Mouse (Mus musculus) liver, embryonic 15.5 days (tissue): ENCODE results near the gene Psenen. TPM values are rescaled to one million over a fixed set of nuclear protein-coding genes. Genes with fewer than 3 reads are reported as not detected.
A peak's percentile ranks its signal among the peaks of the same experiment; 100 is the strongest.

ENCODE experiments used
- ATAC-seq: fragments of 200-750 bp; cut with Nextera tagmentation; 2 replicates; pipeline ENCODE4 v1.8.0; 2017; ENCODE audit warnings: moderate number of reproducible peaks, mild to moderate bottlenecking, moderate library complexity; ENCODE audit not compliant: insufficient read depth
- H3K27ac ChIP-seq: fragments of 300-500 bp; sonication (generic); replicated peaks from 2 replicates; pipeline ENCODE4 v1.5.1; 2015; ENCODE audit warnings: mild to moderate bottlenecking, inconsistent platforms
- H3K27me3 ChIP-seq: fragments of 300-500 bp; sonication (generic); 2 replicates; pipeline ENCODE4 v1.6.1; 2015; ENCODE audit warnings: mild to moderate bottlenecking, inconsistent platforms
- H3K36me3 ChIP-seq: fragments of 300-500 bp; sonication (generic); replicated peaks from 2 replicates; pipeline ENCODE4 v1.6.1; 2015; ENCODE audit warnings: moderate library complexity, mild to moderate bottlenecking, inconsistent platforms
- H3K4me1 ChIP-seq: fragments of 300-500 bp; sonication (generic); replicated peaks from 2 replicates; pipeline ENCODE4 v1.6.1; 2015; ENCODE audit warnings: inconsistent platforms
- H3K4me2 ChIP-seq: fragments of 300-500 bp; sonication (generic); 2 replicates; pipeline ENCODE4 v1.6.1; 2015; ENCODE audit warnings: moderate library complexity, mild to moderate bottlenecking, inconsistent platforms
- H3K4me3 ChIP-seq: fragments of 300-500 bp; sonication (generic); replicated peaks from 2 replicates; pipeline ENCODE4 v1.5.1; 2015; ENCODE audit warnings: mild to moderate bottlenecking, inconsistent platforms
- H3K9ac ChIP-seq: fragments of 300-500 bp; sonication (generic); 2 replicates; pipeline ENCODE4 v1.6.1; 2015; ENCODE audit warnings: moderate library complexity, mild to moderate bottlenecking, inconsistent platforms
- H3K9me3 ChIP-seq: fragments of 300-500 bp; sonication (generic); replicated peaks from 2 replicates; pipeline ENCODE4 v1.6.1; 2016; ENCODE audit warnings: inconsistent platforms
- WGBS: fragments of 180-500 bp; shearing (Covaris S2); methylation state at CpG from one replicate; pipeline ENCODE4 v1.1.7; 2015; ENCODE audit warnings: mixed read lengths; ENCODE audit not compliant: insufficient replicate concordance; 5-methylcytosine and 5-hydroxymethylcytosine counted together
- polyA plus RNA-seq: library from polyadenylated mRNA; unstranded; fragments of >200 nt; fragmentation: Nextera tagmentation; extraction: Ambion mirVana; gene quantifications from 2 replicates; pipeline ENCODE4 v1.2.1, GENCODE M21; 2015

Gene Psenen
- polyA plus RNA-seq, 1 experiment from 2014 or later: 65.5 TPM

DNA sequence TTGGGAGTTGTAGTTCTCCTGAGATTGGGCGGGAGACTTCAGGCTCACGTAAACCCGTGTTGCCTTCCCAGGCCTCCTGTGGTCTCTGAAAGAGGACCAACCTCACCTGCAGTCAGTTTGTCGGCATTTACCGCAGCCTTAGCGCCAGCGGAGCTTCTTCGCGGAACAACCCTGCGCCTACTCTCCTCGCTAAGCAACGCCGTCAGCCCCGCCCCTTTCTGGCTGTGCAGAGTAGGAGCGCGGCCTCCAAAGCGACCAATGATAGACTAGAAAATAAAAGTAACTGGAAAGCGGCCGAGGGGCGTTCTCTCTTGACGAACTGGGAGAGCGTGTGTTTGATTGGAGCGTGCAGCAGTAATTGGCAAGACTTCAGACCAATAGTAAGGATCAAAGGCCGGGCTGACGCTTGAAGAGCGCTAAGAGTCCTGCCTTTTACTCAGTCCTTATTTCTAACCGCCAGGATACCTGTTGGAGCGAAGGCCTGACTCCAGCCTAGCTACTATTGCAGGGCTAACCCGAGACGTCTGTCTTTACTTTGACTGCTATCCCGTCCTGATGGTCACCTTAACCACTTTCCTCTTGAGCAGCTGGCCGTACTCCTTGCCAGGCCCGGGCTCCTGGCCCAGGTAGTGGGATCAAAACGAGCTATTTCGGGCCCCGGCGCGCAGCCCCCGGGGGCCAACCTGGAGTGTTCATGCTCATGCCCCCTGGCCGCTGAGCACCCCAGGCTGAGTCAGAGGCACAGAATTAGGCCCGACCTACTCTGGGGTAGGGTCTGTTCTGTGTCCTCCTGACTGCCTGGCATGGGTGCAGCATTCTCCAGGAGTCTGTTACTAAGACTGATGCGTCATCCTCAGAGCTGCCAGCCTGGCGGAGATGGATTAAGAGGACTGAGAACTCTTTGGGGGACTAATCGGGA, 11.1 kb downstream of the Psenen start, which contains the start of the genes Hspb6 and Proser3:
Hspb6 (plus strand) TSS at position 77 of the 919 bp plus-strand sequence.
Proser3 (minus strand) TSS at position 198 of the 919 bp plus-strand sequence.
- H3K4me3 ChIP-seq: peak within 1 kb of the TSS; percentile 72
- WGBS: under 1% methylated on average over 44 of the region's 44 CpGs
- peak within 1 kb of the TSS; percentile 91 for H3K9ac ChIP-seq
- H3K9me3 ChIP-seq: no peaks in the 10 kb centered on the region
- H3K27ac ChIP-seq: peak within 1 kb of the TSS; percentile 95
- ATAC-seq: peak; percentile 91
- peaks cover 32% of the 10 kb centered on the region for H3K4me1 ChIP-seq
- peak within 1 kb of the TSS; percentile 97 for H3K4me2 ChIP-seq
- H3K27me3 ChIP-seq: no peaks in the 10 kb centered on the region
- peaks cover 41% of the 10 kb centered on the region for H3K36me3 ChIP-seq

DNA sequence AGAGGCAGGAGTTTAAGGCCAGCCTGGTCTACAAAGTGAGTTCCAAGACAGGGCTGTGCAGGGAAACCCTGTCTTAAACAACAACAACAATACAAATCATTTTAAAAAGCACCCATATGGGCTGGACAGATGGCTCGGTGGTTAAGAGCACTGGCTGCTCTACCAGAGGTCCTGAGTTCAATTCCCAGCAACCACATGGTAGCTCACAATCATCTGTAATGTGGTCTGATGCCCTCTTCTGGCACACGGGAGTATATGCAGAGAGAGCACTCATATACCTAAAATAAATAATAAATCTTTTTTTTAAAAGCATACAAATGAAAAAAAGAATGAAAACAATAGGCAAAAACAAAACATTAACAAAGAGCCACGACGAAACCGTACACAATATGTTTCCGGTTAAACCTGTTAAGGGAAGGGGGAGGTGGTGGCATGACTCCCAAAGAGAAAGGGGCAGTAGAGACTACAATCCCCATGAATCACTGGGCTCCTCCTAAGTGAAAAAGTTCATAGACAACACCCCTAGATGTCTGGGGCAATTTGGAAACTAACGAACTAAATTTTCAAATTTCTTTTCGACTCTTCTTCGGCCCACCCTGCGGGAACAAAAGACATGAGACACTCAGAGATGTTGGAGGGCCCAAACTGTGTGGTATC, 11.9 kb downstream of the Psenen start:
- H3K27me3 ChIP-seq: no peaks in the 10 kb centered on the region
- ATAC-seq: peak; percentile 43
- peak overlapping the region; percentile 97 for H3K4me2 ChIP-seq
- under 1% methylated on average over 10 of the region's 10 CpGs for WGBS
- H3K36me3 ChIP-seq: peaks cover 33% of the 10 kb centered on the region
- H3K27ac ChIP-seq: peak overlapping the region; percentile 95
- H3K4me1 ChIP-seq: peaks cover 27% of the 10 kb centered on the region
- peak overlapping the region; percentile 69 for H3K9ac ChIP-seq
- H3K9me3 ChIP-seq: no peaks in the 10 kb centered on the region
- peak overlapping the region; percentile 72 for H3K4me3 ChIP-seq

DNA sequence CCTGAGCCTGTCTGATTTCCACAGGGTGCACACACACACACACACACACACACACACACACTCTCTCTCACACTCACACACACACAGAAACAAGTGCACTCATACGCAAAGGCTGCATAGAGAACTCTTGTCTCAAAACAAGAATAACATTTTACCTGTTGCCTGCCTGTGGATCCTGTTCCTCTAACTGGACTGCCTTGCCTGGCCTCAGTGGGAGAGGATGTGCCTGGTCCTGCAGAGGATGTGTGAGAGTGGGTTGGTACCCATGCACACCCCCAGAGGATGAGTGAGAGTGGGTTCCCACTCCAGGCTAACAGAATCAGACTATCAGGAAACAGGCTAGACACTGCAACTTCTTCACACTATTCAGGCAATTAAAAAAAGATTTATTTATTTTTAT, 12.8 kb downstream of the Psenen start:
- Histone ChIP-seq H3K4me2 (no peak overlapping the region), H3K9ac (no peak overlapping the region), H3K27me3 (no peaks in the 10 kb centered on the region), H3K27ac (no peak overlapping the region), H3K4me3 (no peak overlapping the region), H3K4me1 (peaks cover 25% of the 10 kb centered on the region), H3K9me3 (no peaks in the 10 kb centered on the region), H3K36me3 (peaks cover 34% of the 10 kb centered on the region)
- ATAC-seq: no peak
- WGBS: 79% methylated on average over 1 of the region's 1 CpGs

DNA sequence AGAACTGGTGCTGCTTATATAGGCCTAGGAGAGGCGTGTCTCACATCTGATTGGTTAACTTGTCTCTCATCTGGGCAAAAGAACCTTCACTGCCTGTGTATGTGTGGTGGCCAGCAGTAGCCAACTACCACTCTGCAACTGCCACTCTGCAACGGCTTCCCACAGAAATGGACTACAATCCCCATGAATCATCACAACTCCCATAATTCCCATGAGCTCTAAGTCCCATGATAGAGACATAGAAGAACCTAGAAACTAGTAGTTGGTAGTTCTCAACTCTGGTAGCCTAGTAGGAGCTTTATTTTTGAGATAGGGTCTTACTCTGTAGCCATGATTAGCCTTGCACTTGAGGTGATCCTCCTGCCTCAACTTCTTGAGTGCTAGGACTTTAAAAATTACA, 13.5 kb downstream of the Psenen start:
- WGBS: 61% methylated on average over 2 of the region's 2 CpGs
- H3K27ac ChIP-seq: no peak overlapping the region
- H3K4me1 ChIP-seq: peaks cover 25% of the 10 kb centered on the region
- no peaks in the 10 kb centered on the region for H3K9me3 ChIP-seq
- H3K4me2 ChIP-seq: no peak overlapping the region
- H3K4me3 ChIP-seq: no peak overlapping the region
- no peak overlapping the region for H3K9ac ChIP-seq
- ATAC-seq: no peak
- no peaks in the 10 kb centered on the region for H3K27me3 ChIP-seq
- peaks cover 30% of the 10 kb centered on the region for H3K36me3 ChIP-seq

DNA sequence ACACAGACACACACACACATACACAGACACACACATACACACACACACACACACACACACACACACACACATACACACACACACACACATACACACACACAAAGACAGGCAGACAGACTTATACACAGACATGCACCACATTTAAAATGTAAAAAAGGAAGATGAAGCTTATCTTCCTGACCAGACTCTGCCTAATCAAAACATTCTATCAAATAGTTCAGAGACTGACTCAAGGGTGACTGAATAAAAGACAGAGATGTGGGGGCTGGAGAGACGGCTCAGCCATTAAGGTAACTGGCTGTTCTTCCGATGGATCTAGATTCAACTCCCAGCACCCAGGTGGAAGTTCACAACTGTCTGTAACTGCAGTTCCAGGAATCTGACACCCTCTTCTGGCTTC, 19.1 kb downstream of the Psenen start:
- H3K4me3 ChIP-seq: no peak overlapping the region
- peak; percentile 23; the same call in 1 of the 2 replicates for ATAC-seq
- 0 out of 2 replicates have a peak, but pooled peaks cover 12% of the 10 kb centered on the region for H3K4me1 ChIP-seq
- no peaks in the 10 kb centered on the region for H3K9me3 ChIP-seq
- H3K9ac ChIP-seq: no peak overlapping the region
- WGBS: 26% methylated on average over 2 of the region's 2 CpGs
- H3K36me3 ChIP-seq: peaks cover 27% of the 10 kb centered on the region
- no peak overlapping the region for H3K4me2 ChIP-seq
- no peaks in the 10 kb centered on the region for H3K27me3 ChIP-seq
- no peak overlapping the region for H3K27ac ChIP-seq

DNA sequence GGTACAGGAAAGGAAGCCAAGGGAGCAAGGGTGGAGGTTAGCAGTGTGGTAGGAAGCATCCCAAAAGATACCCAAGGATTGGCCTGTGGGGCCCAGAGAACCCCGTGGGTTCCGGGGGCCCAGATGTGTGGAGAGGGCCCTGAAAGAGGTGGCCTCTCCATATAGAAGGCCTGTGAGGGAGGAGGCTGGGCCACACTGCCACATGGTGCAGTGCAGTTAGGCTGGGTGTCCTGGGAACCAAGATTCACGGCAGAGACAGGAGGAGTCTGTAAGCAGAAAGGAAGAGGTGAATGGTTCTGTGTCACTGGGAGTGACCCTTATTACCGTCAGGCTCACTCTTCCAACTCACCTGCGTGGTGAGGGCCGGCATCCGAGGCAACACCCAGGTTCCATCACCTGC, 22.9 kb downstream of the Psenen start:
- peaks cover 11% of the 10 kb centered on the region; the same call in 1 of the 2 replicates for H3K36me3 ChIP-seq
- H3K9ac ChIP-seq: no peak overlapping the region
- H3K27ac ChIP-seq: no peak overlapping the region
- H3K9me3 ChIP-seq: no peaks in the 10 kb centered on the region
- no peak overlapping the region for H3K4me2 ChIP-seq
- peaks cover 16% of the 10 kb centered on the region for H3K4me1 ChIP-seq
- ATAC-seq: no peak
- H3K4me3 ChIP-seq: no peak overlapping the region
- 79% methylated on average over 7 of the region's 7 CpGs for WGBS
- no peaks in the 10 kb centered on the region for H3K27me3 ChIP-seq

DNA sequence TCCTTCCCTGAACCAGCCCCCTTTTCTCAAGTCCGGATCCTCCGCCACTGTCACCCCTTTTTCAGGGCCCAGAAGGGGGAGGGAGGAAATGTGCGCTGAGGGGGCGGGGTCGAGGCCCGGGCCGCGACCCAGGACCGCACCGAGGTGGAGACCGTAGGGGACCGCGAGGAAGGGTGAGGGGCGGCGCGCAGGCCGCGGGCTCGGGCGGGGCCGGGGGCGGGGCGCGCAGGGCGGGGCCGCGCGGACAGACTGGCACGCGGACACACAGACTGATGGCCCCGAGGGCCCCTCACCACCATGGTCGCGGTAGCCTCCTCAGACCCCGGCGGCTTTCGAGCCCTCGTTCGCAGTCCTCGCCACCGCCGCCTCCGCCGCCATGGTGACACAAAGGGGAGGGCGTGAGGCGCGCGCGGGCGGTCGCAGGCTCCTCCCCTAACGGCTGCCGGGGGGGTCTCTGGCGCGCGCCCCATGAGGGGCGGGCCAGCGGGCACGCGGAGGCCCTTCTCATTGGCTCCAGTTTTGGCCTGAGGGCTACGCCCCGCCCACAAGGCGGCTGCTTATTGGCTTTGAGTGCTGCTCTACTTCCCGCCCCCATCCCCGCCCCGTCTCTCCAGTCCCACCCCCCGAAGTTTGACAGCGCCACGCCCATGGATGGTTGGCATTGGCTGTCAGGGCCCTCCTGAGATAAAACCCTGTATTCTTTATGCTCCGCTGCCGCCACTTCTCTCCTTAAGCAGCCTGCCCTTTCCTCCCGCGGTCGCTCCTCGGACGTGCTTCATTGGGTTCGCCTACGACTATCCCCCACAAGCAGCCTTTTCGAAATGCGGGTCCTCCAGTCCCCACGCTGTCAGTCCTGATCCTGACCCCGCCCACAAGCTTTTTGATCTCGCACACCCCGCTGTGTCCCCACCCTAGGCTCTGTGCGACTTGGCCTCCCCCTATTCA, 28.5 kb downstream of the Psenen start, which contains the start of gene Arhgap33:
Arhgap33 (minus strand) TSS at position 428 of the 945 bp plus-strand sequence.
- H3K9ac ChIP-seq: peak within 1 kb of the TSS; percentile 79
- peak within 1 kb of the TSS; percentile 99 for H3K4me2 ChIP-seq
- peaks cover 18% of the 10 kb centered on the region for H3K36me3 ChIP-seq
- peaks cover 7% of the 10 kb centered on the region; the same call in 1 of the 2 replicates for H3K27me3 ChIP-seq
- under 1% methylated on average over 84 of the region's 84 CpGs for WGBS
- peak within 1 kb of the TSS; percentile 85 for H3K27ac ChIP-seq
- ATAC-seq: peak; percentile 95
- H3K4me1 ChIP-seq: peaks cover 41% of the 10 kb centered on the region
- H3K9me3 ChIP-seq: no peaks in the 10 kb centered on the region
- H3K4me3 ChIP-seq: peak within 1 kb of the TSS; percentile 84

DNA sequence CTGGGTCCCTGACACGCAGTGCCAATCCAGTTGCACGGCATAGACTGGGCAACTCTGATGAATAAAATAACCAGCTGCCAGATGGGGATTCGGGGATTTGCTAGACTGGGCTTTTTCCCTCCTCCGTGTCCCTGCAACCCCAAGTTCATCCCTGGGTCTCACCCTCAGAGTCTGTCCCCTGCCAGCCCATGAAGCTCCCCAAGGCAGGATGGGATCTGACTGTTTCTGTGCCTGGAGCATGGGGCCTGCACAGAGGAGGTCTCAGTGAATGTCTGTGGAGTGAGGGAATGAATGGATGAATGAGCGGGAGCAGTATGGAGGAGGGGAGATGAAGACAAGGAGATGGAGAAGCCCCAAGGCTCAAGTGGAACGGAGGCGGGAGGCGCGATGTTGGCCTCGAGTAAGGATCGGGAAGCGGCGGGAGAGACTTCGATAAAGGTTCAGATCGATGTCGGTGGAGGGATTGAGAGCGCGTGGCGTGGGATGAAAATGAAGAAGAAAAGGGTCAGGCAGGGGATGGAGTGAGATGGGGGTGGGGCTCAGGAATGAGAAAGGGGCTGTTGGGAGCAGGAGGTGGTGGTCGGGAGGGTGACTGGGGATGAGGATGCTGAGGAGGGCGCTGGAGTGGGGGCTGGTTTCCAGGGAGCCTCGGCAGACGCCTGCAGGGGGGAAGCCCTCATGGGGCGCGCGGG, 29.3 kb downstream of the Psenen start:
- Histone ChIP-seq H3K4me3 (peak overlapping the region; percentile 84), H3K27ac (peak overlapping the region; percentile 85), H3K27me3 (peaks cover 7% of the 10 kb centered on the region; the same call in 1 of the 2 replicates), H3K4me1 (peaks cover 41% of the 10 kb centered on the region), H3K36me3 (peaks cover 26% of the 10 kb centered on the region), H3K4me2 (peak overlapping the region; percentile 99), H3K9ac (peak overlapping the region; percentile 79), H3K9me3 (no peaks in the 10 kb centered on the region)
- no peak for ATAC-seq
- 17% methylated on average over 26 of the region's 26 CpGs for WGBS

DNA sequence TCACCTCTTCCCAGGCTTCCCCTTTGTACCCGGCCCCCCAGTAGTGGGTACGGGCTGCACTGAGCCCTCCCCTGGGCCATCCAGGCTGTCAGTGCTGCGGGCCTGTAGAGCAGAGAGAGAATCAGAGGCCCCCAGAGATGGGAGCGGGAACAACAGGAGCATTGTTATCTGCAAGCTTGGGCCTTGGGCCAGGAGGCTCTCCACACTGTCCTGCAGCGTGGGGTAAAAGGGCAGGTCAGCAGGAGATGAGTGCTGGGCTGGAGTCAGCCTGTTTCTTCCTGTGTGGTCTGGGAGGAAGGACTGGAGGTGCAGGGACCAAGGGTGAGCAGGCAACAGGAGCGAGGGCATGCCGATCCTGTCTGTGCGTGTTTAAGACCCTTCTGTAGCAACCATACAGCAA, 30.5 kb downstream of the Psenen start:
- H3K27ac ChIP-seq: no peak overlapping the region
- 69% methylated on average over 8 of the region's 8 CpGs for WGBS
- no peak overlapping the region for H3K4me2 ChIP-seq
- no peaks in the 10 kb centered on the region for H3K9me3 ChIP-seq
- peaks cover 41% of the 10 kb centered on the region for H3K4me1 ChIP-seq
- peaks cover 7% of the 10 kb centered on the region; the same call in 1 of the 2 replicates for H3K27me3 ChIP-seq
- no peak overlapping the region for H3K4me3 ChIP-seq
- peaks cover 38% of the 10 kb centered on the region for H3K36me3 ChIP-seq
- H3K9ac ChIP-seq: no peak overlapping the region
- ATAC-seq: no peak

DNA sequence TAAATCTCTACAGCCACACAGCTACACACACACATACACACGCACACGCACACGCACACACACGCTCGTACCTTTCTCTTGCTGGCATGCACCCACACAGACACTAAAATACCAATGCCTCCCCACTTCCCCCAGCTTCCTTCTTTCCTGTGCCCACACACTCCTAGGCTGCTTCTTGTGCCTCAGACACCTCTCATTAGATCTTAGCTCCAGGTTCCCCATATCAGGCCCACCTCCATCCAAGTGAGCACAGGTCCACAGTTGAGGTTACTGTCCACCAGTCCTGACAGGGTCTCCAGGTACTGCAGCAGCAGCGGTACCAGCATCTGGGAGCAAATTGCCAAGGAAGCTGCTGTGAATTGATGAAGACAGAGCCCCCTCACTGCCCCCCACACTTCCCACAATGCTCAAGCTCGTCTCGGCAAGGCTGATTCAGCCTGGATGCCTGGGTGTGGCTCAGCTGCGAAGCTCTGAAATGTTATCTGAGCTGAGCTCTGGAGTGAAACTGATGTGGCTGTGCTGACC, 32.1 kb downstream of the Psenen start:
- no peak overlapping the region for H3K4me2 ChIP-seq
- H3K4me1 ChIP-seq: peaks cover 41% of the 10 kb centered on the region
- H3K4me3 ChIP-seq: no peak overlapping the region
- 79% methylated on average over 9 of the region's 9 CpGs for WGBS
- H3K36me3 ChIP-seq: peaks cover 50% of the 10 kb centered on the region
- no peak for ATAC-seq
- no peaks in the 10 kb centered on the region for H3K9me3 ChIP-seq
- H3K27ac ChIP-seq: no peak overlapping the region
- H3K9ac ChIP-seq: no peak overlapping the region
- peaks cover 7% of the 10 kb centered on the region; the same call in 1 of the 2 replicates for H3K27me3 ChIP-seq
